Mouse (Mus musculus) liver, postnatal 0 days (tissue): Measurements from ENCODE around the gene Pcbd1. TPM values are rescaled to one million over a fixed set of nuclear protein-coding genes. Genes with fewer than 3 reads are reported as not detected.

Experiments used
- ATAC-seq: fragments of 200-750 bp; cut with Nextera tagmentation; 2 replicates; pipeline ENCODE4 v1.8.0; 2017; ENCODE audit warnings: mild to moderate bottlenecking, moderate library complexity
- DNase-seq: peaks from one replicate; pipeline ENCODE4 v3.0.0-alpha.2; 2016
- H3K27ac ChIP-seq: fragments of 300-500 bp; sonication (generic); 2 replicates; pipeline ENCODE4 v1.5.1; 2014; ENCODE audit warnings: antibody characterized with exemption, moderate library complexity, mild to moderate bottlenecking, low read depth
- H3K27me3 ChIP-seq: fragments of 300-500 bp; sonication (generic); 2 replicates; pipeline ENCODE4 v1.6.1; 2014; ENCODE audit warnings: low read length, control low read depth, mixed read lengths; ENCODE audit not compliant: insufficient read depth
- H3K36me3 ChIP-seq: fragments of 300-500 bp; sonication (generic); replicated peaks from 2 replicates; pipeline ENCODE4 v1.6.1; 2014; ENCODE audit warnings: mild to moderate bottlenecking, control low read depth, low read length, moderate library complexity, mixed read lengths; ENCODE audit not compliant: insufficient read depth
- H3K4me1 ChIP-seq: fragments of 300-500 bp; sonication (generic); 2 replicates; pipeline ENCODE4 v1.6.1; 2014; ENCODE audit warnings: antibody characterized with exemption, mild to moderate bottlenecking, control low read depth; ENCODE audit not compliant: insufficient read depth
- H3K4me2 ChIP-seq: fragments of 300-500 bp; sonication (generic); 2 replicates; pipeline ENCODE4 v1.6.1; 2014; ENCODE audit warnings: low read depth, mild to moderate bottlenecking, low read length, moderate library complexity, mixed read lengths
- H3K4me3 ChIP-seq: fragments of 300-500 bp; sonication (generic); 2 replicates; pipeline ENCODE4 v1.5.1; 2014; ENCODE audit warnings: low read depth, low read length
- H3K9ac ChIP-seq: fragments of 300-500 bp; sonication (generic); replicated peaks from 2 replicates; pipeline ENCODE4 v1.6.1; 2014; ENCODE audit warnings: mild to moderate bottlenecking, moderate library complexity
- H3K9me3 ChIP-seq: fragments of 300-500 bp; sonication (generic); 2 replicates; pipeline ENCODE4 v1.6.1; 2016; ENCODE audit warnings: mild to moderate bottlenecking, control low read depth, low read length, mixed read lengths
- CTCF ChIP-seq: sonication (generic); IDR thresholded peaks from 2 replicates; pipeline ENCODE4 v1.5.1; 2016; ENCODE audit warnings: antibody characterized with exemption, low read depth
- EP300 ChIP-seq: IDR thresholded peaks from 2 replicates; pipeline ENCODE4 v1.6.1; 2016; ENCODE audit warnings: antibody characterized with exemption, low read depth, mild to moderate bottlenecking
- WGBS: fragments of 180-500 bp; shearing (Covaris S2); extraction: QIAGEN DNeasy Blood & Tissue Kit; methylation state at CpG from one replicate; pipeline ENCODE4 v1.1.7; 2014; ENCODE audit not compliant: insufficient replicate concordance; 5-methylcytosine and 5-hydroxymethylcytosine counted together
- microRNA-seq: library from miRNA; unstranded; fragments of <30 nt; microRNA quantifications from one replicate; pipeline ENCODE4, GENCODE M21; 2016
- polyA plus RNA-seq: library from polyadenylated mRNA; unstranded; fragments of >200 nt; fragmentation: Nextera tagmentation; extraction: Ambion mirVana; gene quantifications from 2 replicates; pipeline ENCODE4 v1.2.1, GENCODE M21; 2015

Gene Pcbd1
- polyA plus RNA-seq, 1 experiment from 2014 or later = 333 TPM

- H3K36me3 ChIP-seq = no peaks in the 10 kb centered on the region; the same call in 1 of the 2 replicates
- WGBS = 44% methylated on average over 1 of the region's 1 CpGs
- TF ChIP-seq CTCF = no peak
- no peak for TF ChIP-seq EP300
- H3K4me2 ChIP-seq = no peak overlapping the region
- H3K27ac ChIP-seq = peak overlapping the region; percentile 69
- DNase-seq (no peak), ATAC-seq (peak; percentile 88)
- no peak overlapping the region for H3K4me3 ChIP-seq
- H3K9me3 ChIP-seq = no peaks in the 10 kb centered on the region
- H3K4me1 ChIP-seq = peaks cover 13% of the 10 kb centered on the region
- H3K27me3 ChIP-seq = no peaks in the 10 kb centered on the region
- H3K9ac ChIP-seq = no peak overlapping the region
Measured at GRCm38 (mm10) chr10:61137567-61137966, 48.4 kb downstream of the Pcbd1 start.

DNA sequence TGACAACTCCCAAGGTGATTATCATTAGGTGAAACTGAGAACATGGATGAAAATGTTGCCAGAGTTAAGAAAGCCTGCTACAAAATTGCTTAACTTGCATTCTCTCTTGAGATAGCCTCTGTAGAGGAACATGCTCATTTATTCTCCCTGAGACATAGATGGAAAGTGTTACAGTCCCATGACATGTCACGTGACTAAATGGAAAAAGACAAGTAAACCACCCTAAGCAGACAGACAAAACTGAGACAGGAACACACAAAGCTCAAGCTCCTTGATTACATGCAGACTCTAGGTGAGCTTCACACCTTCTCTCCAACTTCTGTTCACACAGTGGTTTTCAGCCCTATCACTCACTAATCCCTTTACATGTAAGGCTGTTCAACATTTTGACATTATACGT, 54.2 kb downstream of the Pcbd1 start:
- WGBS = 77% methylated on average over 2 of the region's 2 CpGs
- Histone ChIP-seq H3K4me1 (peaks cover 10% of the 10 kb centered on the region), H3K4me3 (no peak overlapping the region), H3K9me3 (no peaks in the 10 kb centered on the region), H3K4me2 (no peak overlapping the region), H3K27me3 (no peaks in the 10 kb centered on the region), H3K9ac (no peak overlapping the region), H3K36me3 (peaks cover 2% of the 10 kb centered on the region; the same call in 1 of the 2 replicates), H3K27ac (no peak overlapping the region)
- no peak for DNase-seq
- TF ChIP-seq CTCF (no peak), EP300 (no peak)
- no peak for ATAC-seq

Small RNA genes within 50 kb of the gene (microRNA-seq; reads per million reads assigned to microRNA genes)
- not detected for gene Gm44308

Other genes with a start within 250 kb of the Pcbd1 start
- gene Sgpl1, start 58.4 kb downstream of the Pcbd1 start, polyA plus RNA-seq = 16.2 and 16.9 TPM in 2 replicates
- gene Tbata, start 82.6 kb downstream of the Pcbd1 start, polyA plus RNA-seq = not detected in 2 replicates
- 0.39 and 0.46 TPM in 2 replicates for gene Adamts14, start 184.1 kb downstream of the Pcbd1 start, polyA plus RNA-seq
- gene Prf1, start 208.5 kb downstream of the Pcbd1 start, polyA plus RNA-seq = 0.13 and 0.21 TPM in 2 replicates